Mouse (Mus musculus): Measurements from ENCODE around the gene Olfr1137.

The Olfr1137 gene

GRCm38 (mm10) chr2:87713079-87713478 lies at the start of gene Olfr1137:
Gene Olfr1137 (minus strand): TSS chr2:87713179.
- DNase-seq, result no peak

DNA sequence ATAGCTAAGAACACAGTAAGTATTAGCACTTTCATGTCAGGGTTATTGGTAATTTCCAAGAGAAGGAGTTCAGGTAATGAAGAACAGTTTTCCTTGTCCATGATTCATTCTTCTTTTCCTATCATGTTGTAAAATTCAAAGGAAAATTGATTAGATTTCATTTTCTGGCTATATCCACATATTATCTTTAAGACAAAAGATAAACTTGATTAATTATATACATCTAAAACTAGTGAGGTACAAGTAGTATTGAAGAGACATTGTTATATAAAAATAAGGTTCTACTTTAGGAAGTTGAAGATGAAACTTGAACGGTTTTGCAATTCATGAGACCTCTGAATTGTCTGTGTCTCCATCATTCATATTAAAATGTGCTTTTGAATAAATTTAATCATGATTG lies 40.9 kb upstream of the Olfr1137 start, which contains the start of gene Olfr1141:
Olfr1141 (minus strand) TSS at position 101 of the 400 bp plus-strand sequence.
- no peak for DNase-seq

GRCm38 (mm10) chr2:87743452-87743851 lies 30.5 kb upstream of the Olfr1137 start, which contains the start of gene Olfr1140:
Gene Olfr1140 (plus strand): TSS chr2:87743752.
- DNase-seq, result no peak

- DNase-seq, result no peak
Measured at GRCm38 (mm10) chr2:87739878-87740277, 26.9 kb upstream of the Olfr1137 start, which contains the start of gene Olfr1138. Gene Olfr1138 (minus strand): TSS chr2:87739978.

GRCm38 (mm10) chr2:87693847-87694246 lies 19.1 kb downstream of the Olfr1137 start, which contains the start of gene Olfr1136:
Gene Olfr1136 (minus strand): TSS chr2:87693947.
- no peak for DNase-seq

DNA sequence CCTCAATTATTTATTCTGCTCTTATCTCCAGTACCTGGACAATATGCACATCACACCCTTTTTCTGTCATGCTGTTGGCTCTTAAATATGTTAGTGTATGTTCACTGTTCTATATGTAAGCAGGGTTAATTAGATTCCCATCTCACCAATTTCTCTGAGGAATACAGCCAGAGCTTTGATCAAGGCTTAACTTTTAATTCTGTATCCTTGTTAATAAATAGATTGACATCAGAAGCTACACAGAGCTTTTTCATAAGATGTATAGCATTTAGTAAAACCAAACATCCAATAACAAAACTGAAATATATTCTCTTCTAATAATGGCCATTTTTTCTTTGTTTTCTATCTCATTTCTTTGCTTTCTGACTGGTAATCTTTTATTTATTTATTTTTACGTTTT lies 39.4 kb downstream of the Olfr1137 start, which contains the start of gene Olfr1135:
Olfr1135 (minus strand) TSS at position 101 of the 400 bp plus-strand sequence.
- no peak for DNase-seq
